Mouse (Mus musculus): ENCODE data around the gene Kif16b. TPM values are rescaled to one million over a fixed set of nuclear protein-coding genes. Genes with fewer than 3 reads are reported as not detected.
A peak's percentile ranks its signal among the peaks of the same experiment; 100 is the strongest.

Gene Kif16b
- total and polyA plus RNA-seq, 3 experiments: 7.8 to 9.5 (median 8.0) TPM

DNA sequence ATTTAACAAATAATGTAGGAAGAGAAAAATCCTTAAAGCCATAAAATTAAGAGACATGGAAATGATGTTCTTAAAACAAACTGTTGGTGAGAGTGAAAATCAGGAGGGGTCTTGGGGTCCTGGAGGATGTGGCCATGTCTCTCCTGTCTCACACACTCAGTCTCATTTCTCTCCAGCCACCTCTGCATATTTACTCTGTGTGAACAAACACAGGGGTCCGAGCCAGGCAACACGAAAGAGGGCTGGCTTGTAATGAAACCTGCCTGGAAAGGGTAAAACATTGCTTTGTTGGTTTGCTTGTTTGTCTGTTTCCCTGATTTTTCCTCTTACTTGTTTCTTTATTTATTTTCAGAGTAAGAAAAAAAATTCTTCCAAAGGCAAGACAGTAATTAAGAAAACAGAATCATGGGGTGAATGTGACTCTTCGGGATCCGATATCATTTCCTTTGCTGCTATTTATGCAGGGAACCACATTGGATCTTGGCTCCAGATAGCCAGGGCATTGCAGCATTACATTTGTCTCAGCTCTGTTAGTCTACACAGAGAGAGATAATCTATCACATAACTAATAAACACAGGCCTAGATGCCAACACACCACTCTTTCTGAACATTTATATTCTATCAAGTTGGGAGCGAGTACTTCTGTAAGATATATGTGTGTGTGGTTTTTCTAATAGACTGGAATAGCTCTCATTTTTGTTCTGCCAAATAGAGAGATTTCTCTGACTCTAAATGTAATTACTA, 218.2 kb downstream of the Kif16b start:
- Histone ChIP-seq H3K4me2 (ENCODE audit: insufficient read depth, low read depth, poor library complexity, severe bottlenecking) (no peak overlapping the region), H3K4me3 (replicated peaks in 1 of 3; ENCODE audit: low read depth in 2 of 3, low read length in 2 of 3, poor library complexity in 1 of 3) (no peak overlapping the region), H3K4me1 (ENCODE audit: control insufficient read depth in 1 of 2, insufficient read depth in 2 of 2) (no peaks in the 10 kb centered on the region), H3K27me3 (replicated peaks) (no peaks in the 10 kb centered on the region), H3K79me2 (replicated peaks; ENCODE audit: control insufficient read depth, extremely low read depth, insufficient read depth, poor library complexity, severe bottlenecking) (no peaks in the 10 kb centered on the region), H3K36me3 (replicated peaks in 1 of 2; ENCODE audit: control insufficient read depth in 1 of 2, insufficient read depth in 1 of 2, low read length in 1 of 2) (no peaks in the 10 kb centered on the region), H3K9me3 (replicated peaks; ENCODE audit: low read length) (no peaks in the 10 kb centered on the region), H3K9ac (ENCODE audit: insufficient read depth, low read depth) (no peak overlapping the region), H3K27ac (ENCODE audit: insufficient read depth, low read depth) (no peak overlapping the region)
- in situ Hi-C loops (cut with MboI; ENCODE audit: low pct_ligation_motif_present, low pct_unique_long_range_greater_than_20kb, low sequenced_read_pairs) (no loop called here), dilution Hi-C loops (cut with MboI; ENCODE audit: extremely low pct_ligation_motif_present, extremely low pct_unique_long_range_greater_than_20kb, low sequenced_read_pairs) (no loop called here)
- DNase-seq (ENCODE audit: extremely low read depth): no peak
- no peak for TF ChIP-seq JUN (IDR thresholded peaks at IDR 0.05; ENCODE audit: insufficient read depth, low read depth, low read length)

- TF ChIP-seq USF2 (conservative IDR thresholded peaks at IDR 0.05; ENCODE audit: low read depth, low read length) (no peak), NELFE (IDR thresholded peaks at IDR 0.05; ENCODE audit: low read depth, low read length) (no peak), JUN (IDR thresholded peaks at IDR 0.05; ENCODE audit: insufficient read depth, low read depth, low read length) (no peak), ELF1 (IDR thresholded peaks at IDR 0.05; ENCODE audit: low read depth, low read length) (no peak), IRF4 (IDR thresholded peaks at IDR 0.05; ENCODE audit: low read depth, low read length) (no peak), CTCF (conservative IDR thresholded peaks at IDR 0.05 in 1 of 2, IDR thresholded peaks at IDR 0.05 in 1 of 2; ENCODE audit: low read depth in 2 of 2, low read length in 2 of 2) (no peak), MXI1 (IDR thresholded peaks at IDR 0.05; ENCODE audit: low read depth, low read length) (no peak)
- in situ Hi-C loops (cut with MboI; ENCODE audit: low pct_ligation_motif_present, low pct_unique_long_range_greater_than_20kb, low sequenced_read_pairs): no loop called here
Observed at GRCm38 (mm10) chr2:142668426-142668825, 232.9 kb downstream of the Kif16b start.

GRCm38 (mm10) chr2:142651591-142651990, 249.7 kb downstream of the Kif16b start:
- H3K4me2 ChIP-seq (ENCODE audit: insufficient read depth, low read depth, poor library complexity, severe bottlenecking): no peak overlapping the region
- no peak overlapping the region for H3K4me3 ChIP-seq (replicated peaks in 1 of 3; ENCODE audit: low read depth in 2 of 3, low read length in 2 of 3, poor library complexity in 1 of 3)
- H3K4me1 ChIP-seq (ENCODE audit: control insufficient read depth in 1 of 2, insufficient read depth in 2 of 2): peaks cover 2 to 12% of the 10 kb centered on the region in 2 experiments; a peak in 1 of 4 replicates
- in situ Hi-C loops (cut with MboI; ENCODE audit: low pct_ligation_motif_present, low pct_unique_long_range_greater_than_20kb, low sequenced_read_pairs) (no loop called here), dilution Hi-C loops (cut with MboI; ENCODE audit: extremely low pct_ligation_motif_present, extremely low pct_unique_long_range_greater_than_20kb, low sequenced_read_pairs) (no loop called here)
- H3K27me3 ChIP-seq (replicated peaks): no peaks in the 10 kb centered on the region
- no peaks in the 10 kb centered on the region for H3K9me3 ChIP-seq (replicated peaks; ENCODE audit: low read length)
- peak; percentile 7 for DNase-seq (ENCODE audit: extremely low read depth)
- no peak for TF ChIP-seq ZMIZ1 (IDR thresholded peaks at IDR 0.05; ENCODE audit: low read depth, low read length)
- TF ChIP-seq E2F4 (IDR thresholded peaks at IDR 0.05; ENCODE audit: insufficient replicate concordance, low read depth, low read length): no peak
- TF ChIP-seq USF2 (conservative IDR thresholded peaks at IDR 0.05; ENCODE audit: low read depth, low read length): no peak
- no peak for TF ChIP-seq NELFE (IDR thresholded peaks at IDR 0.05; ENCODE audit: low read depth, low read length)
- H3K79me2 ChIP-seq (replicated peaks; ENCODE audit: control insufficient read depth, extremely low read depth, insufficient read depth, poor library complexity, severe bottlenecking): no peaks in the 10 kb centered on the region
- H3K36me3 ChIP-seq (replicated peaks in 1 of 2; ENCODE audit: control insufficient read depth in 1 of 2, insufficient read depth in 1 of 2, low read length in 1 of 2): peaks cover 0 to 2% of the 10 kb centered on the region in 2 experiments
- H3K27ac ChIP-seq (ENCODE audit: insufficient read depth, low read depth): no peak overlapping the region
- no peak overlapping the region for H3K9ac ChIP-seq (ENCODE audit: insufficient read depth, low read depth)

More at GRCm38 (mm10) chr2:142668426-142668825, 232.9 kb downstream of the Kif16b start:
- Histone ChIP-seq H3K79me2 (replicated peaks; ENCODE audit: control insufficient read depth, extremely low read depth, insufficient read depth, poor library complexity, severe bottlenecking) (no peaks in the 10 kb centered on the region), H3K4me3 (replicated peaks in 1 of 3; ENCODE audit: low read depth in 2 of 3, low read length in 2 of 3, poor library complexity in 1 of 3) (no peak overlapping the region), H3K9ac (ENCODE audit: insufficient read depth, low read depth) (no peak overlapping the region), H3K27me3 (replicated peaks) (no peaks in the 10 kb centered on the region), H3K4me1 (ENCODE audit: control insufficient read depth in 1 of 2, insufficient read depth in 2 of 2) (no peaks in the 10 kb centered on the region), H3K27ac (ENCODE audit: insufficient read depth, low read depth) (no peak overlapping the region), H3K4me2 (ENCODE audit: insufficient read depth, low read depth, poor library complexity, severe bottlenecking) (no peak overlapping the region), H3K36me3 (replicated peaks in 1 of 2; ENCODE audit: control insufficient read depth in 1 of 2, insufficient read depth in 1 of 2, low read length in 1 of 2) (peaks cover 0 to 5% of the 10 kb centered on the region in 2 experiments), H3K9me3 (replicated peaks; ENCODE audit: low read length) (no peaks in the 10 kb centered on the region)
- DNase-seq (ENCODE audit: extremely low read depth): no peak
- dilution Hi-C loops (cut with MboI; ENCODE audit: extremely low pct_ligation_motif_present, extremely low pct_unique_long_range_greater_than_20kb, low sequenced_read_pairs): no loop called here

Measured in CH12.LX (cell line).